Mouse (Mus musculus): Measurements from ENCODE around the gene AU018091.
"Not testable (repeated sequence)": the region's sequence is repeated elsewhere in the genome, so short reads cannot be mapped to it uniquely, and the experiment has no call there.

AU018091 gene

GRCm38 (mm10) chr7:3193905-3194304 lies 24.9 kb upstream of the AU018091 start:
- no peaks in the 10 kb centered on the region for H3K27me3 ChIP-seq (ENCODE audit: control insufficient read depth, insufficient read depth, low read length, poor library complexity, severe bottlenecking)
- no peaks in the 10 kb centered on the region for H3K36me3 ChIP-seq (ENCODE audit: control insufficient read depth, insufficient read depth, low read length, poor library complexity, severe bottlenecking)
- DNase-seq (ENCODE audit: low read depth, low spot score), result no peak

GRCm38 (mm10) chr7:3193049-3193632 lies 24.1 kb upstream of the AU018091 start:
- Histone ChIP-seq H3K27me3 (ENCODE audit: control insufficient read depth, insufficient read depth, low read length, poor library complexity, severe bottlenecking) (no peaks in the 10 kb centered on the region), H3K36me3 (ENCODE audit: control insufficient read depth, insufficient read depth, low read length, poor library complexity, severe bottlenecking) (no peaks in the 10 kb centered on the region)
- no peak for DNase-seq (ENCODE audit: low read depth, low spot score)

- no peak for DNase-seq (ENCODE audit: low read depth, low spot score)
- no peaks in the 10 kb centered on the region for H3K36me3 ChIP-seq (ENCODE audit: control insufficient read depth, insufficient read depth, low read length, poor library complexity, severe bottlenecking)
These were observed 23.0 kb upstream of the AU018091 start for GRCm38 (mm10) chr7:3191971-3192498.

GRCm38 (mm10) chr7:3186726-3187125 lies 17.7 kb upstream of the AU018091 start:
- H3K36me3 ChIP-seq (ENCODE audit: control insufficient read depth, insufficient read depth, low read length, poor library complexity, severe bottlenecking); H3K27me3 ChIP-seq (ENCODE audit: control insufficient read depth, insufficient read depth, low read length, poor library complexity, severe bottlenecking); DNase-seq (ENCODE audit: low read depth, low spot score): not testable (repeated sequence)

More at GRCm38 (mm10) chr7:3191971-3192498, 23.0 kb upstream of the AU018091 start:
- H3K27me3 ChIP-seq (ENCODE audit: control insufficient read depth, insufficient read depth, low read length, poor library complexity, severe bottlenecking), result no peaks in the 10 kb centered on the region

- no peak for DNase-seq (ENCODE audit: low read depth, low spot score)
- Histone ChIP-seq H3K27me3 (ENCODE audit: control insufficient read depth, insufficient read depth, low read length, poor library complexity, severe bottlenecking) (no peaks in the 10 kb centered on the region), H3K36me3 (ENCODE audit: control insufficient read depth, insufficient read depth, low read length, poor library complexity, severe bottlenecking) (no peaks in the 10 kb centered on the region)
These were observed 17.1 kb upstream of the AU018091 start for GRCm38 (mm10) chr7:3186136-3186535.

GRCm38 (mm10) chr7:3184394-3184793 lies 15.4 kb upstream of the AU018091 start:
- Histone ChIP-seq H3K36me3 (ENCODE audit: control insufficient read depth, insufficient read depth, low read length, poor library complexity, severe bottlenecking) (no peaks in the 10 kb centered on the region), H3K27me3 (ENCODE audit: control insufficient read depth, insufficient read depth, low read length, poor library complexity, severe bottlenecking) (no peaks in the 10 kb centered on the region)
- DNase-seq (ENCODE audit: low read depth, low spot score), result peak; percentile 8

- H3K36me3 ChIP-seq (ENCODE audit: control insufficient read depth, insufficient read depth, low read length, poor library complexity, severe bottlenecking); DNase-seq (ENCODE audit: low read depth, low spot score); H3K27me3 ChIP-seq (ENCODE audit: control insufficient read depth, insufficient read depth, low read length, poor library complexity, severe bottlenecking): not testable (repeated sequence)
These were observed 12.0 kb upstream of the AU018091 start for GRCm38 (mm10) chr7:3180958-3181357.

- no peaks in the 10 kb centered on the region for H3K27me3 ChIP-seq (ENCODE audit: control insufficient read depth, insufficient read depth, low read length, poor library complexity, severe bottlenecking)
- no peaks in the 10 kb centered on the region for H3K36me3 ChIP-seq (ENCODE audit: control insufficient read depth, insufficient read depth, low read length, poor library complexity, severe bottlenecking)
- no peak for DNase-seq (ENCODE audit: low read depth, low spot score)
These were observed 707 bp downstream of the AU018091 start for GRCm38 (mm10) chr7:3168296-3168695.

- H3K36me3 ChIP-seq (ENCODE audit: control insufficient read depth, insufficient read depth, low read length, poor library complexity, severe bottlenecking), result no peaks in the 10 kb centered on the region
- DNase-seq (ENCODE audit: low read depth, low spot score), result no peak
- H3K27me3 ChIP-seq (ENCODE audit: control insufficient read depth, insufficient read depth, low read length, poor library complexity, severe bottlenecking), result no peaks in the 10 kb centered on the region
These were observed 2.7 kb downstream of the AU018091 start for GRCm38 (mm10) chr7:3166270-3166669.

GRCm38 (mm10) chr7:3164991-3165390 lies 4.0 kb downstream of the AU018091 start:
- no peaks in the 10 kb centered on the region for H3K27me3 ChIP-seq (ENCODE audit: control insufficient read depth, insufficient read depth, low read length, poor library complexity, severe bottlenecking)
- no peaks in the 10 kb centered on the region for H3K36me3 ChIP-seq (ENCODE audit: control insufficient read depth, insufficient read depth, low read length, poor library complexity, severe bottlenecking)
- no peak for DNase-seq (ENCODE audit: low read depth, low spot score)

- H3K36me3 ChIP-seq (ENCODE audit: control insufficient read depth, insufficient read depth, low read length, poor library complexity, severe bottlenecking), result no peaks in the 10 kb centered on the region
- H3K27me3 ChIP-seq (ENCODE audit: control insufficient read depth, insufficient read depth, low read length, poor library complexity, severe bottlenecking), result no peaks in the 10 kb centered on the region
- no peak for DNase-seq (ENCODE audit: low read depth, low spot score)
These were observed 4.6 kb downstream of the AU018091 start for GRCm38 (mm10) chr7:3164381-3164780.

GRCm38 (mm10) chr7:3150376-3150775 lies 18.6 kb downstream of the AU018091 start:
- Histone ChIP-seq H3K27me3 (ENCODE audit: control insufficient read depth, insufficient read depth, low read length, poor library complexity, severe bottlenecking) (no peaks in the 10 kb centered on the region), H3K36me3 (ENCODE audit: control insufficient read depth, insufficient read depth, low read length, poor library complexity, severe bottlenecking) (no peaks in the 10 kb centered on the region)
- DNase-seq (ENCODE audit: low read depth, low spot score), result no peak

- no peak for DNase-seq (ENCODE audit: low read depth, low spot score)
These were observed 22.9 kb downstream of the AU018091 start for GRCm38 (mm10) chr7:3146072-3146471.

GRCm38 (mm10) chr7:3143329-3143728 lies 25.7 kb downstream of the AU018091 start:
- DNase-seq (ENCODE audit: low read depth, low spot score), result no peak
- Histone ChIP-seq H3K27me3 (ENCODE audit: control insufficient read depth, insufficient read depth, low read length, poor library complexity, severe bottlenecking) (no peaks in the 10 kb centered on the region), H3K36me3 (ENCODE audit: control insufficient read depth, insufficient read depth, low read length, poor library complexity, severe bottlenecking) (no peaks in the 10 kb centered on the region)

More at GRCm38 (mm10) chr7:3146072-3146471, 22.9 kb downstream of the AU018091 start:
- Histone ChIP-seq H3K36me3 (ENCODE audit: control insufficient read depth, insufficient read depth, low read length, poor library complexity, severe bottlenecking) (no peaks in the 10 kb centered on the region), H3K27me3 (ENCODE audit: control insufficient read depth, insufficient read depth, low read length, poor library complexity, severe bottlenecking) (no peaks in the 10 kb centered on the region)

GRCm38 (mm10) chr7:3135606-3136005 lies 33.4 kb downstream of the AU018091 start:
- DNase-seq (ENCODE audit: low read depth, low spot score), result no peak

GRCm38 (mm10) chr7:3134654-3135053 lies 34.3 kb downstream of the AU018091 start:
- DNase-seq (ENCODE audit: low read depth, low spot score), result no peak
- H3K36me3 ChIP-seq (ENCODE audit: control insufficient read depth, insufficient read depth, low read length, poor library complexity, severe bottlenecking), result no peaks in the 10 kb centered on the region

More at GRCm38 (mm10) chr7:3135606-3136005, 33.4 kb downstream of the AU018091 start:
- Histone ChIP-seq H3K36me3 (ENCODE audit: control insufficient read depth, insufficient read depth, low read length, poor library complexity, severe bottlenecking) (no peaks in the 10 kb centered on the region), H3K27me3 (ENCODE audit: control insufficient read depth, insufficient read depth, low read length, poor library complexity, severe bottlenecking) (no peaks in the 10 kb centered on the region)

More at GRCm38 (mm10) chr7:3134654-3135053, 34.3 kb downstream of the AU018091 start:
- no peaks in the 10 kb centered on the region for H3K27me3 ChIP-seq (ENCODE audit: control insufficient read depth, insufficient read depth, low read length, poor library complexity, severe bottlenecking)
